Mouse (Mus musculus) urinary bladder, postnatal 25 days (tissue): ENCODE data around the gene Gpr89.

Experiments
- DNase-seq: peaks from one replicate; pipeline ENCODE4 v3.0.0; 2022; ENCODE audit warnings: low spot score

Gene Gpr89

GRCm38 (mm10) chr3:96821581-96821980 is 83.6 kb downstream of the Gpr89 start:
- DNase-seq: no peak

- DNase-seq: no peak
These were observed 84.8 kb downstream of the Gpr89 start for GRCm38 (mm10) chr3:96820116-96820915.
